Mouse (Mus musculus) liver, adult 10 weeks (tissue): ENCODE results near the gene Rsph6a. TPM values are rescaled to one million over a fixed set of nuclear protein-coding genes. Genes with fewer than 3 reads are reported as not detected.

Experiments used
- polyA plus RNA-seq: library from polyadenylated mRNA; stranded (reverse); fragments of 350-450 nt; fragmentation: Illumina TruSeq; extraction: RNeasy Lipid Tissue Mini Kit (QIAGEN cat#74804); gene quantifications from one replicate; pipeline ENCODE4 v1.2.3, GENCODE M21; 2014; ENCODE audit warnings: low read depth, low replicate concordance

Gene Rsph6a
- not detected for polyA plus RNA-seq

DNA sequence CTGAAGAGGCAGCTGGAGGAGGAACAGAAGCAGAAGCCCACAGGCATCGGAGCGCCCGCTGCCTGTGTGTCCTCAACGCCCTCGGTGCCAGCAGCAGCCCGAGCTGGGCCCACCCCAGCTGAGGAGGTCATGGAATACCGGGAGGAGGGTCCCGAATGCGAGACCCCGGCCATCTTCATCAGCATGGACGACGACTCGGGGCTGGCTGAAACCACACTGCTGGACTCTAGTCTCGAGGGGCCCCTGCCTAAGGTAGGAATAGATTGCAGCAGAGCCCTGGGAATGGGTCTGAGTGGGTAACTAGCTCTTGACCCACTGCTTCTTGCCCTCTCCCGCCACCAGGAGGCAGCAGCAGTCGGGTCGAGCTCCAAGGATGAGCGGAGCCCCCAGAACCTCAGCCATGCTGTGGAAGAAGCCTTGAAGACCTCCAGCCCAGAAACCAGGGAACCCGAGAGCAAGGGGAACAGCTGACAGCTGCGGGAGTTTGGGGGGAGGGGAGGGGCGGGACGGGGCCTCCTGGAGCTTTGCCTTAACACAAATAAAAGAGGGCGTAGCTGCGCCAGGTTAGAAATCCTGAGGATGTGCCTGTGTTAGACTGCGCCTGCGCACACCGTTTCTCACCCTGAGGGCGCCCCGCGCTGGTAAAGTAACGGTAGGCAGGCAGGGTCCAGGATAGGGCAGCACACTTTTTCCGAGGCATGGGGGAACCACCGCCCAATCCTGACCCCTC lies at the start of gene Rsph6a:
Gene Rsph6a, plus strand, starts transcription at position 644 of the 730 bp plus-strand sequence.

DNA sequence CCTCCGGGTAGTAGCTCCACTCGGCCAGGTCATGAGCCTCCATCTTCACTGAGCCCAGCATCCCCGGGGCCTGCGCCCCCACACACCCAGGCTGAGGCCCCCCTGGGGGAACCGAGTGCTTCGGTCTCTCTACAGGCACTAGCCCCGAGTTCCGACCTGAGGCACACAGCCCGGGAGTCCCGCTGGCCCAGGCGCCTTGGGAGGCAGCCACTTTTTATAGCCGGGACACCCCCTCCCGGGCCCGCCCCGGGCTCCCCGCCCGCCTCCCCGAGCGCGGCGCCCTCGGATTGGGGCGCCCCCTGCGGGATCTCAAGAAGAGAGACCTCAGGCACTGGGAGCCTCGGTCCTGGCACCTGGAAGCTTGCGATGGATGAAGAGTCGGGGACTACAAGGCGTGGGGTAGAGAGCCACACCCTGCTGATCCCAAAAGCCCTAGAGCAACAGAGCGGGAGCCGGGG lies 31.1 kb upstream of the Rsph6a start, which contains the start of gene Foxa3:
Gene Foxa3, minus strand, starts transcription at position 182 of the 458 bp plus-strand sequence.

DNA sequence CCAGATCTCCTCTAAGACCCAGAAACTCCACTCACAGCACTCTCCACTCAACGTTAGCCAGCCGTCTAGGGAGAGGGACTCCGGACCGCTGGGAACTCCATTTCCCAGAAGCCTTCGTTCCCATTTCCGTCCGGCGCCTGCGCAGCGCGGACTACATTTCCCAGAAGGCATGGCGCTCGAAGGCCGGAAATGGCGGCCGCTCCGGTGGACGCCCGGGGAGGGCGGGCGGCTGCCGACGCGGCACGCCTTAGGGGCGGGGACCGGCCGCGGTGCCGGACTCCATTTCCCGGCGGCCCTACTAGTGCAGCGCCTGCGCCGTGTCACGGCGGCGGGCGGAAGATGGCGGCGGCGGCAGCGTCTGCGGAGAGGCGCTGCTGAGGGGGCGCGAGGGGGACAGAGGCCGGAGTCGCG lies 30.4 kb upstream of the Rsph6a start, which contains the start of gene Sympk:
Gene Sympk, plus strand, starts transcription at position 282 of the 411 bp plus-strand sequence.

DNA sequence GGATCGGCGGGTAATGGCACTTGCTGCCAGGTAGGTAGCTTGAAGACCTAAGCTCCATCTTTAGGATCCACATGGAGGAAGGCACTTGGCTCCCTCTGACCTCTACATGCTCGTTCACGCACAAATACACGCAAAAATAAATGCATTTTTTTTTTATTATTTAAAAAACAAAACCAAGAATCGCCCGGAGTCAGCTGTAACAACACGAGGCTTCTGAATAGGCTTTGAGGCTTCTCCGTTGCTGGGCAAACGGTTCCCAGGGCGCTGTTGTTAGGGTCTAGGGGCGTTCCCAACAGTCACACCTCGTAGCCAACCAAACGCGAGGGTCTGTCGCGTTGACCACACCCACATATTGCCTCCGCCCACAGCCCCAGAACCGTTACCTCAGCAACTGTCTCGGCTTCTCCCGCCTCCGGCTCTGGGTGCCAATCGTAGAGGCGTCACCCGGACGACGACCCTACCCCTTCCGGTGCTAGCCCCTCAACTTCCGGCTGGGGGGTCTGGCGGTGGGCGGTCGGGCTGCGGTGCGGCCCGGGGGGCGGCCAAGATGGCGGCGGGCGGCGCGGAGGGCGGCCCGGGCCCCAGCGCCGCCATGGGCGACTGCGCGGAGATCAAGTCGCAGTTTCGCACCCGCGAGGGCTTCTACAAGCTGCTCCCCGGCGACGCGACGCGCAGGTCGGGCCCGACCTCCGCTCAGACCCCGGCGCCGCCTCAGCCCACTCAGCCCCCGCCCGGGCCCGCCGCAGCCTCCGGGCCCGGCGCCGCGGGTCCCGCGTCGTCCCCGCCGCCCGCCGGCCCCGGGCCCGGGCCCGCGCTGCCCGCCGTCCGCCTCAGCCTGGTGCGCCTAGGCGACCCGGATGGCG lies 21.5 kb downstream of the Rsph6a start, which contains the start of gene Dmwd:
Gene Dmwd, plus strand, starts transcription at position 505 of the 863 bp plus-strand sequence.

DNA sequence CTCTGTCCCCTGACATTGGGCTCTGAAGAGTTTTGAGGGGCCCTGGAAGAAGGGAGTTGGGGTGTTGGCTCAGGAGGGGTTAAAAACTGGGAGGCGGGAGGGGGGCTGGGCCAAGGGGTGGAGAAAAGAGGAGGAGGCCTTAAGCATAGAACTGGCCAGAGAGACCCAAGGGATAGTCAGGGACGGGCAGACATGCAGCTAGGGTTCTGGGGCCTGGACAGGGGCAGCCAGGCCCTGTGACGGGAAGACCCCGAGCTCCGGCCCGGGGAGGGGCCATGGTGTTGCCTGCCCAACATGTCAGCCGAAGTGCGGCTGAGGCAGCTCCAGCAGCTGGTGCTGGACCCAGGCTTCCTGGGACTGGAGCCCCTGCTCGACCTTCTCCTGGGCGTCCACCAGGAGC lies 29.2 kb downstream of the Rsph6a start, which contains the start of gene Dmpk:
Gene Dmpk, plus strand, starts transcription at position 149 of the 400 bp plus-strand sequence.

DNA sequence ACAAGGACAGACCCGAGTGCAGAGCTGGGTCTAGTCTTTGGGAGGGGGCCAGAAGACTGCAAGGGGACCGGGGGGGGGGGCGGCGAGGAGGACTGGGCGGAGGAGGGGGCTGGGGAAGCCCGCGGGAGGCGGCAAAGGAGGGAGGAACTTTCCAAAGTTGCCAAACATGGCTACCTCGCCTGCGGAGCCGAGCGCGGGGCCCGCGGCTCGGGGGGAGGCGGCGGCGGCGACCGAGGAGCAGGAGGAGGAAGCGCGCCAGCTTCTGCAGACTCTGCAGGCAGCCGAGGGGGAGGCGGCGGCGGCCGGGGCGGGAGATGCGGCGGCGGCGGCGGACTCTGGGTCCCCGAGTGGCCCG lies 40.0 kb downstream of the Rsph6a start, which contains the start of gene Six5:
Gene Six5, plus strand, starts transcription at position 124 of the 355 bp plus-strand sequence.

DNA sequence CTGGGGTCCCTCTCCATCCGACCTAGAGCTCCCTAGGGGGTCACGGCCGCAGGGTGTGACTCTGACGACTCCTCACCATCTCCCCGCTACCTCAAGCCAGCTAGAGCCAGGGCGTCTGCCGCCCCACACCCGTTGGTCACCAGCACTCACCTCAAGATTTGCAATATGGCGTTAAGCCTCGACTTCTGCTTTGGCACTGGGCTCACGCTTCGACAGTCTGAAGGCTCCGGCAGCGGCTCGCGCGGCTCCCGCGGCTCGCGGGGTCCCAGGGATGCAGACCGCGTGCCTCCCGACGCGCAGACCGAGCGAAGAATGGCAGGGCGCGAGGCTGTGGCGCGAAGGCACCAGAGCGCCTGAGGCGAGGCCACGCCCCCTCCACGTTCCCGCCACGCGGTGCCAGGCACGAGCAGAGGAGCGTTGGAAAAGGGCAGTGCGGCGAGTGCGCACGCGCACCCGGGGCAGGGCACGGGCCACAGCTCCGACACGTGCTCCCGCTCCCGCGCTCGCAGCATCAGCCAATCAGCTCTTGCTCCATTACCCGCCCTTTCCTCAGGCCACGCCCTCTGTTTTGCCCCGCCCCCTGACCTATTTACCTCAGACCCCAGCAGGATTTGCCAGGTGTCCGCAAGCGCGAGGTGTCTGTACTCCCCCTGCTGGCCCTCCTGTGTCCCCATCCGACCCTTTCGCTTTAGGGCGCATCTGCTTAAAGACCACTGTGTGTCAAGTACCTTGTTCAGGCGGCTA lies 63.7 kb downstream of the Rsph6a start, which contains the start of gene Gm4969:
Gene Gm4969, minus strand, starts transcription at position 341 of the 744 bp plus-strand sequence.

DNA sequence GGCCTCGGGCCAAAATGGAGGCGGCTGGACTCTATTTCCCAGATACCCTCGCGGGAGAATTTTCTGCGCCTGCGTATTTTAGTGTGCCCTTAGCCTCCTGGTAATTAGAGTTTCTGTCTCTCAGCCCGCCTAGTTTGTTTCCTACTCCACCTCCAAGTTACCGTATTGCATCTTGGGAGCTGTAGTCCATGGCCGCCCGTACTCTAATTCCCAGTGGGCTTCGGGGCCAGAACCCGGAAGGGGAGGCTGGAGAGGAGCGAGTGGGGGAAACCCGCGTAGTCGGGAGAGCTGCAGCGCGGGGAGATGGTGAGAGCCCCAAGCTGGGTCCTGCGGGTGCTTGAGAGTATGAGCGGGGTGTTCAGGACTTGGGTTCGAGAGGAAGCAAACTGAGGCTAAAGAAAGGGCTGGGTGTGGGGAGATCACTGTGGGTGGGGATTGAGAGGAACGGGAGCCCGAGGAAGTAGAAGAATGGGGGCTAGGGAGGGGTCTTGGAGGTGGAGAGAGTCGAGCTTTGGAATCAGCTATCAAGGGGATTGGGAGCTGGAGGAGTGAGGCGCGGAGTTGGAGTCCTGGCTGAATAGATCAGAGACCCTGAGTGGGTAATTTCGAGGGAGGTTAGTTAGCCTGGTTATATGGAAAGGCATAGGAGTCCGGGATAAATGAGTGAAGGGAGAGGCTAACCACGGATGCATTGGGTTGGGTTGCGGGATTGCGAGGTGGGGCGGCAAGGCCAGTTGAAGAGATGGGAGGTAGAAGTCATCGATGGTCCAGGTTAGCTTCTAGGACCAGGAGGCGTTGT lies 65.3 kb downstream of the Rsph6a start, which contains the start of gene Fbxo46:
Gene Fbxo46, plus strand, starts transcription at position 229 of the 799 bp plus-strand sequence.

Other genes with a start within 250 kb of the Rsph6a start
- not detected for gene Psg17, start 233.1 kb upstream of the Rsph6a start, polyA plus RNA-seq
- 1.0 TPM for gene Mill2, start 214.7 kb upstream of the Rsph6a start, polyA plus RNA-seq
- not detected for gene Pglyrp1, start 183.4 kb upstream of the Rsph6a start, polyA plus RNA-seq
- gene Ccdc61, start 144.3 kb upstream of the Rsph6a start, polyA plus RNA-seq: 2.1 TPM
- gene Nova2, start 128.8 kb upstream of the Rsph6a start, polyA plus RNA-seq: 0.08 TPM
- not detected for gene Nanos2, start 67.3 kb upstream of the Rsph6a start, polyA plus RNA-seq
- gene Mypop, start 63.4 kb upstream of the Rsph6a start, polyA plus RNA-seq: not detected
- 1.2 TPM for gene Irf2bp1, start 50.6 kb upstream of the Rsph6a start, polyA plus RNA-seq
- gene Foxa3, start 31.2 kb upstream of the Rsph6a start, polyA plus RNA-seq: 12.5 TPM
- gene Sympk, start 30.3 kb upstream of the Rsph6a start, polyA plus RNA-seq: 3.7 TPM
- 0.72 TPM for gene Dmwd, start 21.5 kb downstream of the Rsph6a start, polyA plus RNA-seq
- 2.7 TPM for gene Dmpk, start 29.2 kb downstream of the Rsph6a start, polyA plus RNA-seq
- gene Six5, start 39.9 kb downstream of the Rsph6a start, polyA plus RNA-seq: 0.45 TPM
- not detected for gene Gm4969, start 63.7 kb downstream of the Rsph6a start, polyA plus RNA-seq
- 0.26 TPM for gene Fbxo46, start 65.2 kb downstream of the Rsph6a start, polyA plus RNA-seq
- 5.7 TPM for gene Qpctl, start 94.6 kb downstream of the Rsph6a start, polyA plus RNA-seq
- 1.4 TPM for gene Snrpd2, start 95.0 kb downstream of the Rsph6a start, polyA plus RNA-seq
- not detected for gene Gipr, start 111.4 kb downstream of the Rsph6a start, polyA plus RNA-seq
- gene Eml2, start 121.7 kb downstream of the Rsph6a start, polyA plus RNA-seq: 0.19 TPM
- gene Gpr4, start 157.8 kb downstream of the Rsph6a start, polyA plus RNA-seq: 0.34 TPM
- gene Opa3, start 173.6 kb downstream of the Rsph6a start, polyA plus RNA-seq: 10.4 TPM
- gene Vasp, start 217.1 kb downstream of the Rsph6a start, polyA plus RNA-seq: 7.0 TPM
- not detected for gene Ppm1n, start 225.4 kb downstream of the Rsph6a start, polyA plus RNA-seq
- not detected for gene Rtn2, start 227.9 kb downstream of the Rsph6a start, polyA plus RNA-seq